20 mouse cellular contexts compared by ENCODE assay signal in genomic region chr7:75387821-75388431, GRCm38 (mm10).
DNase-seq lines count a peak whose midpoint lies in the region; ATAC-seq and TF ChIP-seq lines count a peak whose summit lies in the region.
"Had no signal": no experiment of that assay in that cellular context is flagged by ENCODE, and none has a peak within 500 bp of the region (broad histone marks: within the 10 kb centered on the region; RNA-seq: fewer than 3 reads in every experiment).

No protein-coding gene starts in this region.

- no peaks in the 10 kb centered on the region for H3K36me3 ChIP-seq in heart, embryonic 12.5 days
- no peaks in the 10 kb centered on the region for H3K36me3 ChIP-seq in spleen, adult 2 months (ENCODE audit: control insufficient read depth, insufficient read depth, low read length)
- H3K36me3 ChIP-seq in splenic B cell, adult 2 months (ENCODE audit: control insufficient read depth, insufficient read depth, low read length, poor library complexity, severe bottlenecking), result no peaks in the 10 kb centered on the region
- H3K36me3 ChIP-seq: lung, embryonic 15.5 days had no signal

- DNase-seq in heart, adult 18-20 months, result no peak
- peak; percentile 14 to 52 for DNase-seq in spleen, adult 2 months (ENCODE audit: low read depth in 1 of 2, low spot score in 2 of 2)
- no peak for DNase-seq in spleen, postnatal 4 days (ENCODE audit: low spot score in 2 of 2)
- no peak for DNase-seq in Patski (ENCODE audit: low read depth, low spot score)
- DNase-seq in splenic B cell, adult 2 months (ENCODE audit: low read depth, low spot score), result peak; percentile 75
- DNase-seq in gastrocnemius, postnatal 4 days (ENCODE audit: low spot score in 2 of 2), result no peak
- DNase-seq in adrenal gland, adult 2 months, result no peak
- DNase-seq: cerebellum, postnatal 10 days; gastrocnemius, postnatal 25 days; kidney, adult 2 months; kidney, postnatal 14 days; layer of hippocampus, postnatal 36 days; lung, postnatal 4 days; right cerebral cortex, postnatal 4 days; thymus, adult 2 months had no signal

- H3K27me3 ChIP-seq in heart, embryonic 12.5 days (replicated peaks), result no peaks in the 10 kb centered on the region
- no peaks in the 10 kb centered on the region for H3K27me3 ChIP-seq in spleen, adult 2 months (ENCODE audit: control insufficient read depth, insufficient read depth, low read length)
- H3K27me3 ChIP-seq in Patski, result no peaks in the 10 kb centered on the region
- H3K27me3 ChIP-seq in splenic B cell, adult 2 months (ENCODE audit: control insufficient read depth, insufficient read depth, low read length, poor library complexity, severe bottlenecking), result no peaks in the 10 kb centered on the region
- H3K27me3 ChIP-seq: lung, embryonic 15.5 days had no signal

- ATAC-seq in heart, embryonic 12.5 days (ENCODE audit: insufficient number of reproducible peaks, low FRiP score), result no peak
- ATAC-seq in Patski, result peak; percentile 35
- ATAC-seq: forebrain, embryonic 16.5 days had no signal

- WGBS in heart, embryonic 12.5 days, result 76% methylated on average over 6 of the region's 6 CpGs
- WGBS in spleen, adult 2 months, result 68% methylated on average over 6 of the region's 6 CpGs

- no peak overlapping the region for H3K4me3 ChIP-seq in heart, embryonic 12.5 days
- no peak overlapping the region for H3K4me3 ChIP-seq in spleen, adult 2 months (ENCODE audit: extremely low read depth, insufficient read depth, insufficient read length)
- H3K4me3 ChIP-seq: layer of hippocampus, adult 2 months; lung, embryonic 15.5 days had no signal

- H3K4me1 ChIP-seq in heart, embryonic 12.5 days (replicated peaks), result peaks cover 24% of the 10 kb centered on the region
- no peaks in the 10 kb centered on the region; the same call in 1 of the 2 replicates for H3K4me1 ChIP-seq in spleen, adult 2 months (ENCODE audit: control insufficient read depth, insufficient read depth, insufficient read length)

- peak overlapping the region; percentile 75; the same call in 1 of the 2 replicates for H3K27ac ChIP-seq in heart, embryonic 12.5 days (ENCODE audit: poor library complexity, severe bottlenecking)
- no peak overlapping the region for H3K27ac ChIP-seq in spleen, adult 2 months (ENCODE audit: insufficient read depth, low read length)
- H3K27ac ChIP-seq: layer of hippocampus, adult 2 months; liver, embryonic 14.5 days; lung, embryonic 15.5 days had no signal

- in situ Hi-C loops in Patski (cut with MboI; ENCODE audit: low pct_unique_long_range_greater_than_20kb), result loop anchor here (5.0 to 25.0 kb wide), 3 partner anchors 169 to 1013 kb away; no protein-coding TSS in a partner anchor

- H3K4me2 ChIP-seq in heart, embryonic 12.5 days, result no peak overlapping the region
- H3K4me2 ChIP-seq: lung, embryonic 15.5 days had no signal

- no peak overlapping the region for H3K9ac ChIP-seq in heart, embryonic 12.5 days
- H3K9ac ChIP-seq: liver, embryonic 14.5 days; lung, embryonic 15.5 days had no signal

- TF ChIP-seq CTCF in spleen, adult 2 months (IDR thresholded peaks at IDR 0.05; ENCODE audit: extremely low read depth, insufficient read depth, insufficient read length, insufficient replicate concordance), result no peak
- no peak for TF ChIP-seq CTCF in Patski (IDR thresholded peaks at IDR 0.05)

- H3K9me3 ChIP-seq in heart, embryonic 12.5 days (replicated peaks), result no peaks in the 10 kb centered on the region
- H3K9me3 ChIP-seq: lung, embryonic 15.5 days had no signal

- POLR2A ChIA-PET in Patski (lab: Charles Lee), result no interaction called here

- CTCF ChIA-PET in Patski (lab: Charles Lee), result interaction anchor here (1.1 kb wide), 1 partner anchor 44 kb away, joined by 3 read pairs; no protein-coding TSS in a partner anchor

- no peak for TF ChIP-seq POLR2A in spleen, adult 2 months (IDR thresholded peaks at IDR 0.05; ENCODE audit: low read depth, low read length)

Comparison
In these comparisons a context has a peak if more than half of its experiments do, and no peak if none do; other contexts are left out.
1. DNase-seq: peak in spleen, adult 2 months (2 of 2) and splenic B cell, adult 2 months (single experiment); none in heart, adult 18-20 months (0 of 2), spleen, postnatal 4 days (0 of 2), Patski (single experiment), gastrocnemius, postnatal 4 days (0 of 2) and adrenal gland, adult 2 months (single experiment).